Mouse (Mus musculus) intestine, embryonic 14.5 days (tissue): ENCODE measurements around the gene Mipep. TPM values are rescaled to one million over a fixed set of nuclear protein-coding genes. Genes with fewer than 3 reads are reported as not detected.

Experiments used
- ATAC-seq: fragments of 200-750 bp; cut with Nextera tagmentation; replicated peaks from 2 replicates; pipeline ENCODE4 v1.8.0; 2017; ENCODE audit warnings: low read depth, moderate number of reproducible peaks, moderate TSS enrichment, moderate library complexity; ENCODE audit not compliant: low FRiP score, low TSS enrichment
- DNase-seq: peaks from one replicate; pipeline ENCODE4 v3.0.0-alpha.2; 2018; ENCODE audit warnings: low spot score
- H3K27ac ChIP-seq: fragments of 300-500 bp; sonication (generic); 2 replicates; pipeline ENCODE4 v1.5.1; 2014; ENCODE audit warnings: low read depth, mild to moderate bottlenecking, control low read depth
- H3K27me3 ChIP-seq: fragments of 300-500 bp; sonication (generic); replicated peaks from 2 replicates; pipeline ENCODE4 v1.6.1; 2014; ENCODE audit warnings: low read length, control low read depth; ENCODE audit not compliant: control insufficient read depth, insufficient read depth
- H3K36me3 ChIP-seq: fragments of 300-500 bp; sonication (generic); 2 replicates; pipeline ENCODE4 v1.6.1; 2014; ENCODE audit warnings: low read length, control low read depth; ENCODE audit not compliant: control insufficient read depth, insufficient read depth
- H3K4me1 ChIP-seq: fragments of 300-500 bp; sonication (generic); replicated peaks from 2 replicates; pipeline ENCODE4 v1.6.1; 2014; ENCODE audit warnings: low read length, control low read depth, mixed read lengths; ENCODE audit not compliant: control insufficient read depth, insufficient read depth
- H3K4me2 ChIP-seq: fragments of 300-500 bp; sonication (generic); 2 replicates; pipeline ENCODE4 v1.6.1; 2014; ENCODE audit warnings: low read length
- H3K4me3 ChIP-seq: fragments of 300-500 bp; sonication (generic); 2 replicates; pipeline ENCODE4 v1.5.1; 2014; ENCODE audit warnings: low read depth, low read length, control low read depth, mixed read lengths
- H3K9ac ChIP-seq: fragments of 300-500 bp; sonication (generic); 2 replicates; pipeline ENCODE4 v1.6.1; 2014; ENCODE audit warnings: mild to moderate bottlenecking, low read length
- H3K9me3 ChIP-seq: fragments of 300-500 bp; sonication (generic); 2 replicates; pipeline ENCODE4 v1.6.1; 2016; ENCODE audit warnings: low read length, control low read depth; ENCODE audit not compliant: control insufficient read depth
- WGBS: fragments of 180-500 bp; shearing (Covaris S2); extraction: QIAGEN DNeasy Blood & Tissue Kit; methylation state at CpG from one replicate; pipeline ENCODE4 v1.1.7; 2014; 5-methylcytosine and 5-hydroxymethylcytosine counted together
- polyA plus RNA-seq: library from polyadenylated mRNA; unstranded; fragments of >200 nt; fragmentation: Nextera tagmentation; extraction: Ambion mirVana; gene quantifications from 2 replicates; pipeline ENCODE4 v1.2.1, GENCODE M21; 2014

Gene Mipep
- polyA plus RNA-seq, 1 experiment from 2014 or later: 21.2 TPM

GRCm38 (mm10) chr14:60909351-60909750, 125.0 kb downstream of the Mipep start:
- Histone ChIP-seq H3K27ac (no peak overlapping the region), H3K4me1 (0 out of 2 replicates have a peak, but pooled peaks cover 5% of the 10 kb centered on the region), H3K36me3 (no peaks in the 10 kb centered on the region), H3K4me2 (no peak overlapping the region), H3K9me3 (no peaks in the 10 kb centered on the region), H3K9ac (no peak overlapping the region), H3K4me3 (no peak overlapping the region), H3K27me3 (no peaks in the 10 kb centered on the region)
- ATAC-seq: no peak
- DNase-seq: no peak
- 83% methylated on average over 4 of the region's 4 CpGs for WGBS

DNA sequence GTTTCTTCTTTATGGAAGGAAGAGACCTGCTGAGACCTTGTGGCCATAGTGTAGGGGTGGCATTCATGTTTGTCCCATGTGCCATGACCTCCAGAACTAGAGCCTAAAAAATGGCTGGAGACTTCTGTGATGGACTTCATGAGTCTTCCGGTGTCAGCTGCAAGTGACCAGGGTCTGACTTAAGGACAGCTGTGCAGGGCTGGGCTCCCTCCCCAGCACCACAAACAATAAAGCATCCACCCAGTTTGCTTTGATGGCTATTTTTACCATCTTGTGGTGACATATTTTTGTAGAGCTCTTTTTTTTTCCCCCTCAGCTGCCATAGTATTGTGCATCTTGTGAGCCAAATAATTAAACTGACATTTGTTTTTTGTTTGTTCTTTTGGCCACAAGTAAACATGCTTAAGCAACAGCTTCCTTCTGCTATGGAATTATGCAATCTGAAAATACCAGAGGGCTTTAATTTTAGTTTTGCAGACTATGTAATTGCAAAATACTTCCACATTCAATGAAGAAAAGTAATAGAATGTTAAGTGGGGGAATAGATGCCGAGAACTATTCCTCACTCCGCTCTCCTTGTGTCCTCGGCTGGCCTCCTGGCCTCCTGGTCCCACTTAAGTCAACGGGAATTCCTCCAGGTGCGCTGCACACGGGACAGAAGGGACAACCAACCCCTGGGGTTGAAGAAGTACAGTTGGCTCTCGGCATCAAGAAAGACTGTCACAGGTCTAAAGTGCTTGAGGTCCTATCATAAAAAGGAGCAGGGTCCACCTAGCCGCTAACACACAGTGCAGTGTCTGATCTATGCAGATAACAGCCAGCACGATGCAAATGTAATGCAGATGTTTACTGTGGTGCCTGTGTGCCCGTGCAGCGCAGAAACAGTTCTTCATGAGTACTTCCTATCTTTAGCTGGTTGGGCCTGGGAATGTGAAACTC, 126.4 kb downstream of the Mipep start:
- WGBS: 87% methylated on average over 12 of the region's 12 CpGs

DNA sequence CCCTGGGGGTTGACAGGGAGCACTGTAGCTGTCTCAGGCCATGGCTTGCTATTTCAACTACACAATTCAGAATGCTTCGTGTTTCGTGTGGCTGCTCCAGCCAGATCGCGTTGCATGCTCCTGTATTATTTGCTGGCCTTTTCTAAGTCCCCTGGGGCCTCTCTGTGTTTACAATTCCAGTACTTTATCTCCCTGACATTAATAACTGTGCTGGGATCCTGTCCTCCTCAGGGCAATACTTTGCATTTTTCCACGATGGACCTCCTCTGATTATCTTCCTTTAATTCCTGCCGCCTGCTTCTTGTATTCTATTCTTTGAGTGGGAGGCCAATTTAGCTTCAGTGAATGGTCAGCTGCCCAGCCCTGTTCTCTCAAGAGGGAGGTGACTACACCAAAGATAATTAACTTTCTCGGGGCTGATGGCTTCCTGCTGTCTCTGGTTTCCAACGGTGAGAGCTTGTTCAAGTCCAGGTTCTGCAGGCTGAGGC, 128.7 kb downstream of the Mipep start:
- H3K9ac ChIP-seq: no peak overlapping the region
- no peaks in the 10 kb centered on the region for H3K36me3 ChIP-seq
- no peaks in the 10 kb centered on the region for H3K27me3 ChIP-seq
- no peaks in the 10 kb centered on the region for H3K9me3 ChIP-seq
- no peak overlapping the region for H3K4me3 ChIP-seq
- H3K27ac ChIP-seq: no peak overlapping the region
- DNase-seq (no peak), ATAC-seq (no peak)
- no peak overlapping the region for H3K4me2 ChIP-seq
- H3K4me1 ChIP-seq: peaks cover 5% of the 10 kb centered on the region; the same call in 1 of the 2 replicates
- WGBS: 16% methylated on average over 8 of the region's 8 CpGs

More for the DNA sequence above, 126.4 kb downstream of the Mipep start:
- ATAC-seq: no peak
- no peaks in the 10 kb centered on the region for H3K36me3 ChIP-seq
- no peak overlapping the region for H3K4me3 ChIP-seq
- H3K4me2 ChIP-seq: no peak overlapping the region
- no peak overlapping the region for H3K9ac ChIP-seq
- 0 out of 2 replicates have a peak, but pooled peaks cover 5% of the 10 kb centered on the region for H3K4me1 ChIP-seq
- no peaks in the 10 kb centered on the region for H3K27me3 ChIP-seq
- no peak for DNase-seq
- H3K27ac ChIP-seq: no peak overlapping the region
- H3K9me3 ChIP-seq: no peaks in the 10 kb centered on the region

DNA sequence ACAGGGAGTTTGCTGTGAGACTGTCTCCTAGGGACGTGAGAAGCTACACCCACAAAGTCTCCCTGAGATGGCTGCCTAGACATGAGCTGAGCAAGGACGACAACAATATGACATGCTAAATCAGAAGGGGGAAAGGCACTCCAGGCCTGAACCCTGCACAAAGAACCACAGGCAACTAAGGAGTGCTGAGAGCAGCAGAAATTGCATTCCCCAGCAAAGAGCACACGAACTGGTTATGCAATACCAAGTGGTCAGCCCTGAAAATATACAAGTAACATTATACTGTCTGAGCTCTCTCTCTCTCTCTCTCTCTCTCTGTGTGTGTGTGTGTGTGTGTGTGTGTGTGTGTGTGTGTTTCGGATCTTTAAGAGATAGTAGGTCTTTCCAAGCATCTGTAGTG, 132.3 kb downstream of the Mipep start:
- ATAC-seq (no peak), DNase-seq (no peak)
- Histone ChIP-seq H3K4me3 (no peak overlapping the region), H3K9me3 (no peaks in the 10 kb centered on the region), H3K4me2 (no peak overlapping the region), H3K27me3 (no peaks in the 10 kb centered on the region), H3K36me3 (no peaks in the 10 kb centered on the region), H3K27ac (no peak overlapping the region), H3K4me1 (peaks cover 5% of the 10 kb centered on the region; the same call in 1 of the 2 replicates), H3K9ac (no peak overlapping the region)
- 53% methylated on average over 4 of the region's 4 CpGs for WGBS

DNA sequence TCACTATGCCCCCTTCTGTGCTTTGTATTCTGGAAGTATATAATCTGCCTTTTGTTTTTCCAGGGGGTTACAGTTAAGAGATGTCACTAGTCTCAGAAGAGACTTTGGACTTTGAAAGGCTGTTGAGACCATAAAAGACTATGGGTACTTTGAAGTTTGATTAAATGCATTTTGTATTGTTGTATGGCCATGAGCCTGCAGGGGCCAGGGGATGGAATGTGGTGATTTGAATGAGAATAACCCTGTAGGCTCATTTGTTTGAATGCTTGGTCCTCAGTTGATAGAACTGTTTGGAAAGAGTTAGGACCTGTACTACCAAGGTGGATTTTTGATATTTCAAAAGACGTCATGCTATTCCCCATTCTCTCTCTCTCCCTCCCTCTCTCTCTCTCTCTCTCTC, 141.6 kb downstream of the Mipep start:
- H3K4me1 ChIP-seq: no peaks in the 10 kb centered on the region; the same call in 1 of the 2 replicates
- no peaks in the 10 kb centered on the region for H3K9me3 ChIP-seq
- no peaks in the 10 kb centered on the region for H3K36me3 ChIP-seq
- no peak overlapping the region for H3K27ac ChIP-seq
- DNase-seq (no peak), ATAC-seq (no peak)
- no peaks in the 10 kb centered on the region for H3K27me3 ChIP-seq
- H3K4me3 ChIP-seq: no peak overlapping the region
- H3K9ac ChIP-seq: no peak overlapping the region
- H3K4me2 ChIP-seq: no peak overlapping the region
- WGBS: 81% methylated on average over 1 of the region's 1 CpGs

DNA sequence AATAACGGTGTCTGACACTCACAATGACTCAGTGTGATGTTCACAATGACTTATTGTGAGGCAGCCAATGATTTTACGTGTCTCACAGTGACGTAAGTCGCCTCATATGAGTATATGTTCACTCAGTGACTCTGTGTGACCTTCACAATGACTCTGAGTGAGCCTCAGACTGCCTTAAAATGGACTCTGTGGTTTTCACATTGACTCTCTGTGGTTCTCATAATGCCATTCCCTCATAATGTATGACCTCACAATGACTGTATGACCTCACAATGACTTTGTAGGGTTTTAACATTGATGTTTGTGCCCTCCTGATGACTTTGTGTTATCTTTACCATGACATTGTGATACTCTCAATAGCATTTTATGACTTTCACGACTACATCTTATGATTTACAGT, 151.3 kb downstream of the Mipep start:
- H3K4me2 ChIP-seq: no peak overlapping the region
- 74% methylated on average over 5 of the region's 5 CpGs for WGBS
- no peak for DNase-seq
- ATAC-seq: no peak
- H3K4me3 ChIP-seq: no peak overlapping the region
- no peak overlapping the region for H3K27ac ChIP-seq
- H3K27me3 ChIP-seq: no peaks in the 10 kb centered on the region
- no peaks in the 10 kb centered on the region for H3K9me3 ChIP-seq
- no peak overlapping the region for H3K9ac ChIP-seq
- no peaks in the 10 kb centered on the region for H3K36me3 ChIP-seq
- no peaks in the 10 kb centered on the region for H3K4me1 ChIP-seq

- no peaks in the 10 kb centered on the region for H3K36me3 ChIP-seq
- no peak overlapping the region for H3K4me2 ChIP-seq
- DNase-seq (no peak), ATAC-seq (no peak)
- no peak overlapping the region for H3K4me3 ChIP-seq
- H3K27me3 ChIP-seq: no peaks in the 10 kb centered on the region
- no peaks in the 10 kb centered on the region for H3K4me1 ChIP-seq
- H3K27ac ChIP-seq: no peak overlapping the region
- no peak overlapping the region for H3K9ac ChIP-seq
- WGBS: 94% methylated on average over 4 of the region's 4 CpGs
- no peaks in the 10 kb centered on the region for H3K9me3 ChIP-seq
These were observed 153.2 kb downstream of the Mipep start for GRCm38 (mm10) chr14:60937481-60938039.
